Mouse (Mus musculus): Measurements from ENCODE around the gene Pwwp2b.
A peak's percentile ranks its signal among the peaks of the same experiment; 100 is the strongest.

Pwwp2b gene

DNA sequence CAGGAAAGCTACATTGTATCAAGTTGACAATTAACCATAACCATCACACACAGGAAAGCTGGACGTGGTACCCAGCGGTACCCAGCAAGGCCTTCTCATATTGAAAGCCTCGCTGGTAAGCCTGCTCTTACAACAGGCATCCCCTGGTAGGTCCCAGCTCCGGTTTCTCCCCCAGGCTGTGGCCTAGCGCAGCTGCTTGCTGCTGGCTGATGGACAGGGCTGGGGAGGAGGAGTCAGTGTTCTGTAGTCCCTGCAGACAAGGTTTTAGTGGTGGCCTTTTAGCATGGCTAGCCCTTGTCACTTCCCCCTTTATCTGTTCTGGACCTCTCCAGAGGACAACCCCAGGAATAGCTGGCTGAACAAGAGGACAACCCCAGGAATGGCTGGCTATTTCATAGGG is 54.0 kb downstream of the Pwwp2b start:
- DNase-seq, result no peak

DNA sequence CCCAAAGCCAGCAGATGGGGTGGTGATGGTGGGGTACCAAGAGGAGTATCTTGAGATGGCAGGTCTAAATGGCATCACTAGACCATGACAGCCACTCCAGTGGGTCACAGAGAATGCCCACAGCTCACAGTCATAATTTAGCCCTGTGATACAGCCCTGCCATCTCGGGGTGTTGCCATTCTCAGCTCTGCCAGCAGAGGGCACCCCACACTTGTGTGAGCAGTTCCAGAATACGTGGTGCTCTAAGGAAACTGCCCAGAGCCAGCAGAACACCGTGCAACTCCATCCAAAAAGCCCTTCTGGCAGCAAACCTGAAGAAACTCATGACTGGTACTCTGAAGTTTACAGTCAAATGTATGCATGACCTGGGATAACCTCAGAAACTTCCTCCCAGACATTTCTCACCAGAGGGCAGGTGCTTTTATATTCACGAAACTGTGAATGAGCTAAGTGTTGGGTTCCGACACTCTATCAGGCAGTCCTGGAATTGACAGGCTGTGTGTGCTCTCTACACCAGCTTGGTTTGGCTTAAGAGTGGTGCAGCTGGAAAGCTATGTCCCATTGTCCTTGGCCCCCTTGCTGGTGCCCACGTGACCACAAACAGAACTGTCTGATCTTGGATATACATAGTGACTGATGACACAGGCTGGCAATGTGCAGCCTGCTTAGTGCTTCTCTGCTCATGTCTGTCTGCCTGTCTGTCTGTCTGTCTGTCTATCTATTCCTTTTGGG is 55.2 kb downstream of the Pwwp2b start:
- peak; percentile 82 for DNase-seq

DNA sequence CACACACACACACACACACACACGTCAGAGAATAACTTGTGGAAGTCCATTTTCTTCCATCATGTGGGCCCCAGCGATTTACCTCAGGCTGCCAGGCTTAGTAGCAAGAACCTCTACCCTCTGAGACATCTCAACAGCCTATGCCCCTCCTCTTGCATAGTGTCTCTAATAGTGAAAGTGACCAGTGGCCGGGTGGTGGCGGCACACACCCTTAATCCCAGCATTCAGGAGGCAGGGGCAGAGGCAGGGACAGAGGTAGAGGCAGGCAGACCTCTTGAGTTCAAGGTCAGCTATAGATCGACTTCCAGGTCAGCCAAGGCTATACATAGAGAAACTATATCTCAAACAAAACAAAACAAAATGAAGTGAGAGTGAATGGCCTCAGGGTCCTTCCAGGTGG is 56.0 kb downstream of the Pwwp2b start:
- DNase-seq, result no peak

DNA sequence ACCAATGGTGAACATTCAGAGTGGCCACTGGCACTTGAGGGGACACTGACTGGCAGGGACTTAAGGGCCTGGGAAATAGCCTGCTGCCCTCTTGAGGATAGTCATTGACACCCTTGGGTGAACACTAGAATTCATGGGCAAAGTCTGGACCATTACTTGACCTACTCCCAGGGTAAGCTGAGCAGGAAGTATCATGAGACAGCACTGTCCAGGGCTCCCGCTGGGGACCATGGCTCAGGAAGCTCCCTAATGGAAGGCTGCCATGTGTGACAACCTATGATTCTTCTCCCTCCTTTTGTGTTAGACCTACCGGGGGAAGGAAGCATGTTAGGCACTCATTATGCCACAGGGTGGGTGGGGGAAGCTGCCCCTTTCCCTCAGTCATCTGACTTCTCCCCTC is 58.8 kb downstream of the Pwwp2b start:
- DNase-seq, result no peak

DNA sequence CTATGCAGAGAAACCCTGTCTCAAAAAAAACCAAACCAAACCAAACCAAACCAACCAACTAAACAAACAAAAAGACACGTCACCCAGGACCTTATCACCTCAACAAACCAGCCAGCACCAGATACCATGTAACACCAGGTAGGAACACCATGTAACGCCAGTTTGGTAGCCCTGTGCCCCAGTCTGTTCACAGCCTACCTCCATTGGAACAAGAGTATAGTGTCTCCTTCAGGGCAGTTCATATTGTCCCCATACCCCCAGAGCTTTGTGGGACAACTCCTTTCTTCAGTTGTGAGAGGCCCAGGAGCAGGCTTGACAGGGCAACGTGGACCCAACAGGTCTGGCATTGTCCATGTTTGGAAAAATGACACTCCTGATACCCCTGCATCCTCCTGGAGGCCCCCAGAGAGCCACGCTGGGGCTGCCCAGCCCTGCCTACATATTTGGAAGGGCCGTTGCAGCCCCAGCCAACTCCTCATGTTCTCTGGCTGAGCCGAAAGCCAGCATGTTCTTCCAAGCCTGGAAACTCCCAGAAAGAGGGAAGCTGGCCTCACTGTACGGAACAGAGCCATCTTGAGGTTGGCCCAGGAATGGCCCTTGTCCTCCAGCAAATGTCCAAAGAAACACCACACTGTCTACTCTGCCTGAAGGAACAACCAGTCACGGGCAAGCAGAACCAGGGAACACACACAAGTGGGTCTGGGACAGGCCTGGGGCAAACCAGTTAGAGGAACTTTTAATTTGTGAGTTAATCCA is 60.0 kb downstream of the Pwwp2b start:
- DNase-seq, result no peak

DNA sequence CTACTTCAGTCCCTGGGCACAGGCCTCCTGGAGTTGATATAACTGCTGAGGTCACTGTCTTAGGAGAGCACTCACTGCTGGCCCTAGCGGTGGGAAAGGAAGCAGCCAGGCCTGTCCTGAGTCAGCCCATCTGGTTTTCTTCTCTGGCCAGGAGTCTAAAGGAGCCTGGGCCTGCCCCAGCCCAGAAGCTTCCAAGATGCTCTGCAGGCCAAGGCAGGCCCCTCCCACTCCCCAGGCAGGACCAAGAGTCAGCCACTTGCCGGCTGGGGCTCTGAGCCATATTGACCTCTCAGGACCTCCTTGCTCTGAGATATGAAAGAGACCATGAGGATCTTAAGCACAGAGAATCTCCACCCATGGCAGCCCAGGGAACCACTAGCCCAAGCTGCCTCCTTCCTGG is 60.8 kb downstream of the Pwwp2b start:
- DNase-seq, result no peak

DNA sequence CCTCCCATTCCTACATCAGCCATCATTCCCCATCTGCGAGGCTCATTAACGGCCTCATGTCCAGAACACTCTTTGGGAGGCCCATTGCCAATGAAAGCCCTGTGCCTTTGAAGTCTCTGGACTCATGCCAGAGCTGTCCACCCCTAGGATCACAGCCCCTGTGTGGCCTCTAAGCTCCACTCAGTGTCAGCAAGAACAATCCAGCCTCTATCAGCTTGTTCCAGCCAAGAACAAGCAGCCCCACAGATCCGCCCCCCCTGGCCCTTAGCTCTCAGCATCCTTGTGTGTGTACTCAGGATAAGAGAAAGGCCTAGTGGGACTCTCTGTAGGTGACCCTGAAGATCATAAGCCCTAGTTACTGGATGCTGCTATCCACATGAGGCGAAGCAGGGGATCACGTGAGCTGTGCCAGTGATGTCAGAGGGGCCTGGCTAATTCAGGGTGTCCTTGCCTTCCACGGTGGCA is 62.2 kb downstream of the Pwwp2b start:
- no peak for DNase-seq

DNA sequence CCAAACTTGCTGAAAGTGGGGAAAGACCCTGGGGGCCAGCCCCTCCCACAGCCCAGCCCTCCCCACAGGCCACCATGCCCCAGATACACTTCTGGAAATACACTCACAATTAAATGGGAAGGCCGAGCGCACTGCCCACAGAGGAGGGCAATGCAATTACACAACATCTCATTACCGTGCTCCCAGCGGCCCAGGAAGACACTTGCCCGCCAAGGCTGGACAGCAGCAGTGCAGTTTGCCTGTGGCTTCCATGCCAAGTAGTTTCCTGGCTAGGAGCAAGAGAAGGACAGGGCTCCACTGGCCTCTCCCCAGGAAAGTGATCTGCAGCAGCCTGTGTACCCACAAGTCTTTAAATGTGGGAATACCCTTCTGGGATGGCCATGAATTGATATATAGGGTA is 64.4 kb downstream of the Pwwp2b start:
- no peak for DNase-seq

DNA sequence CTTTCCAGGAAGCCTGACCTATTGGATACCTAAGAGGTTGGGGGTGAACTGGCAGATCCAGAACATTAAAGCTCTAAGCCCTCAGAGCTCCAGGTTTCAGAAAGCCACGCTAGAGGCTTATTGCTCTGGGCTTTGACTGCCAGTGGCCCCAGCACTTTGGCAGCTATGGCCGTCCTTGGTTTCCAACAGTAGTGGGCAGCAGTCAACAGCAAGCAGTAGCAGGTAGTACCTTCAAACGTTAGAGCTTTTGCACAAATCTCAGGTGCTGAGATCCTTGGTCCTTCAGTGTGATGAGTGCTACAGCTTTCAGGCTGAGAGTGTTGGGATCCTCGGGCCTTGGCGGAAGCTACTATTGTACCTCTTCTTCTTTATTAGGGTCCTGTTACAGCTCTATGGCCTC is 65.1 kb downstream of the Pwwp2b start:
- DNase-seq, result no peak

DNA sequence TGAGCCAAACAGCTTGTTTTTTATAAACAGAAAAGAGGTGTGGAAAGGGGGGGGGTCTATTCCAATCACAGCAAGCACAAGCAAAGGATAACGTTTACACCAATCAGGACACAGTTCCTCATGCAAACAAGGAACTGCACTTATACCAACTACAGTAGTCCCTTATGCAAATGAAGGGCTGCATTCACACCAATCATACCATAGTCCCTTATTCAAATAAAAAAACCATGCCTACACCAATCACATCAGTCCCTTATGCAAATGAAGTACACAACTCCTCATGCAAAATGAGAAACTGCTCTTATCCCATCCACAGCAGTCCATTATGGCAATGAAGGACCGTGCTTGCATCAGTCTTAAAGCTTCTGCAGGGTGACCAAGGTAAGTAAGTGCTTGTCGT is 66.4 kb downstream of the Pwwp2b start:
- DNase-seq, result no peak

DNA sequence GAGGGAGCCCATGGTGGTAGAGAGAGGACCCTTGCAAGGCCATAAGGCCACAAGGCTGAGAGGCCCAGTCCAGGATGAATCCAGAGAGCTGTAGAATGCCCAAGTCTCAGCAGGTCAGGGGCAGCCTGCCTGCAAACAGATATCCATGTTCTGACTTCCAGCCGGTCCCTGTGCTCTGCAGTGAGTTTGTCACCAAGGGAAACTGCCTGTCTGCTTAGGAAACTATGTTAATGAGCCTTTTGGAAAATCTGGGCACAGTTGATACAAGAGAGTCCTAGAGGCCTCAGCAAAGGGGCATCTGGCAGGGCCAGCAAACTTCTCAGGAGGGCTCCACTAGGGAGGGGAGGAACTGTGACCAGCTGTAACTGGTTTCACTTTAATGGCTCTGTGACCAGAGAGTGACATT is 70.7 kb downstream of the Pwwp2b start:
- DNase-seq, result no peak

Measured in right cerebral cortex, postnatal 25 days (tissue).